ENCODE assay signal across 8 mouse cellular contexts in genomic region chr6:125098513-125098912, GRCm38 (mm10). TPM values are rescaled to one million over a fixed set of nuclear protein-coding genes. Genes with fewer than 3 reads are reported as not detected.
DNase-seq lines count a peak whose midpoint lies in the region; ATAC-seq and TF ChIP-seq lines count a peak whose summit lies in the region.

No protein-coding gene starts in this region.

- no peaks in the 10 kb centered on the region for H3K9me3 ChIP-seq in MEL (replicated peaks; ENCODE audit: insufficient read depth, low read length)
- H3K9me3 ChIP-seq in heart, embryonic 11.5 days (replicated peaks; ENCODE audit: control insufficient read depth, low read length), result no peaks in the 10 kb centered on the region
- no peaks in the 10 kb centered on the region for H3K9me3 ChIP-seq in liver, embryonic 15.5 days (replicated peaks)

- no peak for ATAC-seq in heart, embryonic 11.5 days (replicated peaks; ENCODE audit: insufficient number of reproducible peaks, low FRiP score, low TSS enrichment)
- no peak for ATAC-seq in liver, embryonic 15.5 days (ENCODE audit: insufficient read depth)

- DNase-seq in gastrocnemius, postnatal 25 days, result peak; percentile 19
- DNase-seq in gastrocnemius, postnatal 10 days, result no peak
- DNase-seq in MEL (ENCODE audit: low read depth, low spot score), result no peak
- DNase-seq in T-cell, adult 2 months (ENCODE audit: low spot score), result no peak
- no peak for DNase-seq in spleen, postnatal 4 days (ENCODE audit: low spot score in 2 of 2)
- no peak for DNase-seq in left cerebral cortex, adult 9 months (ENCODE audit: low spot score in 2 of 2)

- H3K27me3 ChIP-seq in MEL (ENCODE audit: control insufficient read depth in 1 of 2, insufficient read depth in 2 of 2, low read length in 2 of 2), result no peaks in the 10 kb centered on the region
- no peaks in the 10 kb centered on the region for H3K27me3 ChIP-seq in heart, embryonic 11.5 days (ENCODE audit: control insufficient read depth, insufficient read depth, low read length)
- no peaks in the 10 kb centered on the region for H3K27me3 ChIP-seq in liver, embryonic 15.5 days

- H3K36me3 ChIP-seq in MEL (ENCODE audit: control insufficient read depth in 1 of 2, insufficient read depth in 2 of 2, low read length in 2 of 2), result peaks cover 20 to 29% of the 10 kb centered on the region in 2 experiments
- peaks cover 27% of the 10 kb centered on the region for H3K36me3 ChIP-seq in heart, embryonic 11.5 days (ENCODE audit: control insufficient read depth, insufficient read depth, low read length)
- H3K36me3 ChIP-seq in liver, embryonic 15.5 days (replicated peaks), result peaks cover 55% of the 10 kb centered on the region

- TF ChIP-seq RAD21 in MEL (IDR thresholded peaks at IDR 0.05; ENCODE audit: low read depth, low read length), result no peak

- no peak overlapping the region for H3K27ac ChIP-seq in MEL (ENCODE audit: control insufficient read depth, low read depth, low read length)
- H3K27ac ChIP-seq in heart, embryonic 11.5 days (ENCODE audit: low read depth, low read length), result no peak overlapping the region
- H3K27ac ChIP-seq in liver, embryonic 15.5 days (replicated peaks), result peak overlapping the region; percentile 55; the same call in 1 of the 2 replicates

- no peak for TF ChIP-seq EP300 in MEL (IDR thresholded peaks at IDR 0.05; ENCODE audit: low read depth in 1 of 2, low read length in 2 of 2)

- WGBS in heart, embryonic 11.5 days (ENCODE audit: insufficient replicate concordance), result 55% methylated on average over 3 of the region's 3 CpGs
- WGBS in liver, embryonic 15.5 days (ENCODE audit: insufficient replicate concordance), result 66% methylated on average over 3 of the region's 3 CpGs

- TF ChIP-seq CTCF in MEL (IDR thresholded peaks at IDR 0.05 in 2 of 3, conservative IDR thresholded peaks at IDR 0.05 in 1 of 3; ENCODE audit: control insufficient read depth in 1 of 3, insufficient read depth in 1 of 3, low read depth in 2 of 3, low read length in 3 of 3, poor library complexity in 1 of 3, severe bottlenecking in 1 of 3), result no peak

- H3K4me2 ChIP-seq in heart, embryonic 11.5 days, result peak overlapping the region; percentile 98
- H3K4me2 ChIP-seq in liver, embryonic 15.5 days, result peak overlapping the region; percentile 89

- peak overlapping the region in 1 of 2 experiments; percentile 90; a peak in 2 of 4 replicates for H3K4me3 ChIP-seq in MEL (ENCODE audit: control insufficient read depth in 1 of 2, insufficient read depth in 1 of 2, low read depth in 2 of 2, low read length in 2 of 2)
- peak overlapping the region; percentile 99 for H3K4me3 ChIP-seq in heart, embryonic 11.5 days (ENCODE audit: low read depth, low read length)
- peak overlapping the region; percentile 79 for H3K4me3 ChIP-seq in liver, embryonic 15.5 days (replicated peaks)

- H3K9ac ChIP-seq in MEL (ENCODE audit: control insufficient read depth, low read depth, low read length, poor library complexity, severe bottlenecking), result peak overlapping the region; percentile 98; the same call in 1 of the 2 replicates
- peak overlapping the region; percentile 98 for H3K9ac ChIP-seq in heart, embryonic 11.5 days (ENCODE audit: low read depth, low read length)
- H3K9ac ChIP-seq in liver, embryonic 15.5 days, result peak overlapping the region; percentile 79; the same call in 1 of the 2 replicates

- H3K4me1 ChIP-seq in MEL (ENCODE audit: control insufficient read depth in 1 of 2, insufficient read depth in 2 of 2, low read length in 2 of 2), result peaks cover 11 to 32% of the 10 kb centered on the region in 2 experiments
- H3K4me1 ChIP-seq in heart, embryonic 11.5 days (ENCODE audit: control insufficient read depth, insufficient read depth, low read length), result peaks cover 31% of the 10 kb centered on the region
- H3K4me1 ChIP-seq in liver, embryonic 15.5 days (replicated peaks), result peaks cover 72% of the 10 kb centered on the region

- TF ChIP-seq POLR2A in MEL (IDR thresholded peaks at IDR 0.05; ENCODE audit: control insufficient read depth in 1 of 2, insufficient read depth in 1 of 2, low read depth in 1 of 2, low read length in 2 of 2, poor library complexity in 1 of 2), result no peak

- H3K79me2 ChIP-seq in MEL (ENCODE audit: control insufficient read depth, insufficient read depth, low read length, poor library complexity), result peaks cover 37% of the 10 kb centered on the region

TF ChIP-seq in MEL, 35 proteins besides CTCF, POLR2A, EP300 and RAD21:
- TF ChIP-seq MYB (IDR thresholded peaks at IDR 0.05; ENCODE audit: low read depth, low read length) (no peak), USF2 (IDR thresholded peaks at IDR 0.05; ENCODE audit: borderline replicate concordance in 1 of 2, insufficient read depth in 1 of 2, low read depth in 1 of 2, low read length in 2 of 2) (no peak), MXI1 (IDR thresholded peaks at IDR 0.05; ENCODE audit: low read depth, low read length) (no peak), TBP (IDR thresholded peaks at IDR 0.05; ENCODE audit: low read depth, low read length) (no peak), MYC (IDR thresholded peaks at IDR 0.05; ENCODE audit: low read depth, low read length) (no peak), SIN3A (IDR thresholded peaks at IDR 0.05; ENCODE audit: low read length) (no peak), CHD1 (IDR thresholded peaks at IDR 0.05; ENCODE audit: low read depth, low read length) (no peak), MAX (IDR thresholded peaks at IDR 0.05; ENCODE audit: low read length) (no peak), ZNF384 (IDR thresholded peaks at IDR 0.05; ENCODE audit: low read depth, low read length) (no peak), UBTF (IDR thresholded peaks at IDR 0.05; ENCODE audit: borderline replicate concordance, insufficient read depth, low read depth, low read length) (no peak), TCF12 (IDR thresholded peaks at IDR 0.05; ENCODE audit: low read depth, low read length) (no peak), MEF2A (IDR thresholded peaks at IDR 0.05; ENCODE audit: extremely low read depth, insufficient replicate concordance, low read depth, low read length, poor library complexity, severe bottlenecking) (no peak), BHLHE40 (IDR thresholded peaks at IDR 0.05; ENCODE audit: borderline replicate concordance, low read depth, low read length) (no peak), ZKSCAN1 (IDR thresholded peaks at IDR 0.05; ENCODE audit: low read depth, low read length) (no peak), GATA1 (IDR thresholded peaks at IDR 0.05; ENCODE audit: low read depth, low read length) (no peak), ETS1 (IDR thresholded peaks at IDR 0.05; ENCODE audit: low read depth, low read length) (no peak)

RNA-seq across cellular contexts. Expression of gene Chd4, which starts 2.7 kb away (rescaled TPM):
- total RNA-seq in gastrocnemius, postnatal 25 days (2021), result 10 to 100 TPM; 67.8 to 72.6 TPM
- total RNA-seq in gastrocnemius, postnatal 10 days (2021), result 100 to 1,000 TPM; 108 to 125 TPM
- total RNA-seq in MEL (2012; rRNA removed), result 173 and 193 TPM in 2 replicates
- 100 to 1,000 TPM in 1 of 2 experiments, 10 to 100 TPM in 1; 93.0 to 232 TPM for polyA plus RNA-seq in MEL (2012; ENCODE audit: insufficient read depth in 1 of 2, insufficient read length in 2 of 2, low read depth in 1 of 2, low replicate concordance in 2 of 2, missing spikeins in 1 of 2)
- polyA plus RNA-seq in heart, embryonic 11.5 days (2014; fragmentation: Nextera tagmentation; extraction: Ambion mirVana), result 64.4 and 67.8 TPM in 2 replicates
- 22.6 TPM in 2 replicates for polyA plus RNA-seq in liver, embryonic 15.5 days (2015; fragmentation: Nextera tagmentation; extraction: Ambion mirVana)

RNA-seq across cellular contexts. Expression of gene Lpar5, which starts 30.8 kb away (rescaled TPM):
- total RNA-seq in gastrocnemius, postnatal 25 days (2021), result not detected
- total RNA-seq in gastrocnemius, postnatal 10 days (2021), result under 1 TPM; 0.16 to 0.41 TPM
- total RNA-seq in MEL (2012; rRNA removed), result 2.8 and 3.5 TPM in 2 replicates
- 10 to 100 TPM in 1 of 2 experiments, not detected in 1; 16.2 TPM for polyA plus RNA-seq in MEL (2012; ENCODE audit: insufficient read depth in 1 of 2, insufficient read length in 2 of 2, low read depth in 1 of 2, low replicate concordance in 2 of 2, missing spikeins in 1 of 2)
- polyA plus RNA-seq in heart, embryonic 11.5 days (2014; fragmentation: Nextera tagmentation; extraction: Ambion mirVana), result 0.27 TPM in 1 of 2 replicates, not detected in the other
- 1.3 TPM in 2 replicates for polyA plus RNA-seq in liver, embryonic 15.5 days (2015; fragmentation: Nextera tagmentation; extraction: Ambion mirVana)

RNA-seq across cellular contexts. Expression of gene Nop2, which starts 33.2 kb away (rescaled TPM):
- 10 to 100 TPM; 14.6 to 18.6 TPM for total RNA-seq in gastrocnemius, postnatal 25 days (2021)
- 10 to 100 TPM; 16.0 to 21.1 TPM for total RNA-seq in gastrocnemius, postnatal 10 days (2021)
- 210 and 263 TPM in 2 replicates for total RNA-seq in MEL (2012; rRNA removed)
- 100 to 1,000 TPM; 221 to 337 TPM for polyA plus RNA-seq in MEL (2012; ENCODE audit: insufficient read depth in 1 of 2, insufficient read length in 2 of 2, low read depth in 1 of 2, low replicate concordance in 2 of 2, missing spikeins in 1 of 2)
- 50.7 and 52.9 TPM in 2 replicates for polyA plus RNA-seq in heart, embryonic 11.5 days (2014; fragmentation: Nextera tagmentation; extraction: Ambion mirVana)
- polyA plus RNA-seq in liver, embryonic 15.5 days (2015; fragmentation: Nextera tagmentation; extraction: Ambion mirVana), result 32.1 and 33.5 TPM in 2 replicates

RNA-seq across cellular contexts. Expression of gene Iffo1, which starts 46.5 kb away (rescaled TPM):
- 10 to 100 TPM; 12.4 to 15.3 TPM for total RNA-seq in gastrocnemius, postnatal 25 days (2021)
- 10 to 100 TPM; 50.8 to 60.1 TPM for total RNA-seq in gastrocnemius, postnatal 10 days (2021)
- total RNA-seq in MEL (2012; rRNA removed), result 75.4 and 96.1 TPM in 2 replicates
- 10 to 100 TPM in 1 of 2 experiments, not detected in 1; 96.9 TPM for polyA plus RNA-seq in MEL (2012; ENCODE audit: insufficient read depth in 1 of 2, insufficient read length in 2 of 2, low read depth in 1 of 2, low replicate concordance in 2 of 2, missing spikeins in 1 of 2)
- 6.7 and 11.0 TPM in 2 replicates for polyA plus RNA-seq in heart, embryonic 11.5 days (2014; fragmentation: Nextera tagmentation; extraction: Ambion mirVana)
- polyA plus RNA-seq in liver, embryonic 15.5 days (2015; fragmentation: Nextera tagmentation; extraction: Ambion mirVana), result 4.3 and 5.2 TPM in 2 replicates

RNA-seq across cellular contexts. Expression of gene Acrbp, which starts 49.0 kb away (rescaled TPM):
- 1 to 10 TPM; 1.1 to 1.9 TPM for total RNA-seq in gastrocnemius, postnatal 25 days (2021)
- total RNA-seq in gastrocnemius, postnatal 10 days (2021), result 1 to 10 TPM; 2.7 to 4.7 TPM
- total RNA-seq in MEL (2012; rRNA removed), result 1.2 and 3.3 TPM in 2 replicates
- polyA plus RNA-seq in MEL (2012; ENCODE audit: insufficient read depth in 1 of 2, insufficient read length in 2 of 2, low read depth in 1 of 2, low replicate concordance in 2 of 2, missing spikeins in 1 of 2), result 1 to 10 TPM in 1 of 2 experiments, not detected in 1; 5.3 TPM
- polyA plus RNA-seq in heart, embryonic 11.5 days (2014; fragmentation: Nextera tagmentation; extraction: Ambion mirVana), result 8.3 TPM in 2 replicates
- polyA plus RNA-seq in liver, embryonic 15.5 days (2015; fragmentation: Nextera tagmentation; extraction: Ambion mirVana), result 1.7 and 2.4 TPM in 2 replicates
